Mouse (Mus musculus) megakaryocyte, embryonic 14.5 days (primary cell): ENCODE measurements around the gene Rab3c.

Source experiments
- FLI1 ChIP-seq: IDR thresholded peaks from 2 replicates; pipeline ENCODE4 v1.6.1; 2012; ENCODE audit warnings: low read length, inconsistent platforms, mixed read lengths
- GATA1 ChIP-seq: IDR thresholded peaks from 3 replicates; pipeline ENCODE4 v1.6.1; 2012; ENCODE audit warnings: mixed read lengths, low read length, inconsistent platforms, borderline replicate concordance

- TF ChIP-seq GATA1: no peak
- no peak for TF ChIP-seq FLI1
These were observed 47.4 kb downstream of the Rab3c start for GRCm38 (mm10) chr13:110233364-110233763.
